Mouse (Mus musculus) embryonic fibroblast, embryonic 13.5 days (primary cell): Measurements from ENCODE around the gene Ccdc155.

Experiments
- CTCF ChIP-seq: IDR thresholded peaks from 2 replicates; pipeline ENCODE4 v1.5.1; 2011; ENCODE audit warnings: mild to moderate bottlenecking, control low read depth, low read length, moderate library complexity, borderline replicate concordance; ENCODE audit not compliant: insufficient read depth
- POLR2A ChIP-seq: IDR thresholded peaks from 2 replicates; pipeline ENCODE4 v1.6.1; 2011; ENCODE audit warnings: low read depth, mild to moderate bottlenecking, control low read depth, low read length, moderate library complexity

DNA sequence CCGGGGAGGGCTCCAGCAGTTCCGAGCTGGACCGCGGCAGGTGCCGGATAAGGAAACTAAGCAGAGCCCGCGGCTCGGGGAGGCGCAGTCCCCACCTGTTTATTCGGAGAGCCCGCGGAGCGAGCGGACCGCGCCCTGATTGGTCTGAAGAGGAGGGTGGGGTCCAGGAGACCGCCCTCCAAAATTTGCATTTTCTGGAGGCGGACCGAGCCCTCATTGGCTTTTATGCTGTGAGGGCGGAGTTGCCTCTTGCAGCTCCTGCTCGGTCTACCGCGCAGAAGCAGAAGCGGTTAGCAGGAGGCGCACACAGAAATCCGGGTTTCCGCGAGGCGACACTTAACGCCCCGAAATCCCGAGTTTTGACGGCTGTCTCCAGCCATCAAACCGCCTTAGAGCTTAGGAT is 22.5 kb downstream of the Ccdc155 start:
- TF ChIP-seq CTCF (no peak), POLR2A (0 out of 2 replicates have a peak, but pooled peaks have one; percentile 43)
